ENCODE assay signal across 16 mouse cellular contexts in the genomic region with DNA sequence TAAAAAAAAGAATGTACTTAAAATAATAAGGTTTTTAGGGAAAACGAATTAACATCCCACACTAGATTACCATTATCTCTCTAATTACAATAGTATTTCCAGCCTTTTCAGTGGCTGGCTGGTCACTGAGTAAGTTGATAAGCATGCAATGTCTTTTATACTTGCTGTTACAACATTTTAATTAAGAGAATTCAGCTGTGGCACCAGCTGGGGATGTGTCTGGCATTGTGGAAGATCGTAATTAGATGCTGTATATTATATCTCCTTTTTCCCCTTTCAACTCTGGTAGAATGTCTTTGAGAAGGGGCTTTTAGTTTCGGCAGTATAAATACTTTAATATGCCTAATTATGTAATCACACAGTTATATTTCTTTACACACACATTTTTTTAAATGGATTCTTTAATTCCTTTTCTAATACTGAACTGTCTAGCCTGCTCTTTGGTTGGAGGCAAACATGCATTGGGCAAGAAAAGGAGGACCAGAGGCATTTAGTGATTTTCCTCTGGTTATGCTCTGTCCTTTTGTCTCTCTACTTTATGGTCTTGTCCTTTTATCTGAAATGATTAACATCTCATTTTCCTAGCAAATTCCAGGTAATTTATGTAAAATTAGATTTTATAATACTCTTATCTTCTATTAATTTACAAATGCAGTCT.
DNase-seq lines count a peak whose midpoint lies in the region; ATAC-seq and TF ChIP-seq lines count a peak whose summit lies in the region.
"Had no signal": no experiment of that assay in that cellular context is flagged by ENCODE, and none has a peak within 500 bp of the region (broad histone marks: within the 10 kb centered on the region; RNA-seq: fewer than 3 reads in every experiment).

No protein-coding gene starts in this region.

- TF ChIP-seq CTCF in forebrain, postnatal 0 days (IDR thresholded peaks at IDR 0.05; ENCODE audit: low read depth), result no peak

- no peaks in the 10 kb centered on the region for H3K27me3 ChIP-seq in neural tube, embryonic 12.5 days (replicated peaks)
- H3K27me3 ChIP-seq in forebrain, postnatal 0 days (ENCODE audit: insufficient read depth, low read length), result no peaks in the 10 kb centered on the region
- H3K27me3 ChIP-seq in midbrain, embryonic 12.5 days, result no peaks in the 10 kb centered on the region
- H3K27me3 ChIP-seq: heart, embryonic 12.5 days; intestine, embryonic 15.5 days; limb, embryonic 13.5 days had no signal

- 42% methylated on average over 3 of the region's 3 CpGs for WGBS in neural tube, embryonic 12.5 days
- 19% methylated on average over 3 of the region's 3 CpGs for WGBS in forebrain, postnatal 0 days
- 37% methylated on average over 3 of the region's 3 CpGs for WGBS in midbrain, embryonic 12.5 days

- ATAC-seq in neural tube, embryonic 12.5 days (ENCODE audit: low FRiP score, low read depth), result peak; percentile 44
- ATAC-seq in forebrain, postnatal 0 days, result peak; percentile 79
- peak; percentile 58; the same call in 1 of the 2 replicates for ATAC-seq in midbrain, embryonic 12.5 days (ENCODE audit: low FRiP score, low read depth)
- ATAC-seq in CD4-positive, CD25-positive, alpha-beta regulatory T cell, adult 4 months, result no peak
- ATAC-seq: intestine, embryonic 15.5 days had no signal

- no peaks in the 10 kb centered on the region for H3K36me3 ChIP-seq in neural tube, embryonic 12.5 days
- H3K36me3 ChIP-seq in forebrain, postnatal 0 days (ENCODE audit: insufficient read depth), result no peaks in the 10 kb centered on the region
- no peaks in the 10 kb centered on the region for H3K36me3 ChIP-seq in midbrain, embryonic 12.5 days
- H3K36me3 ChIP-seq: intestine, embryonic 15.5 days; limb, embryonic 13.5 days had no signal

- H3K4me2 ChIP-seq in neural tube, embryonic 12.5 days (replicated peaks), result no peak overlapping the region
- no peak overlapping the region for H3K4me2 ChIP-seq in forebrain, postnatal 0 days (ENCODE audit: low read depth)
- H3K4me2 ChIP-seq in midbrain, embryonic 12.5 days (replicated peaks), result no peak overlapping the region
- H3K4me2 ChIP-seq: heart, embryonic 12.5 days; intestine, embryonic 15.5 days; limb, embryonic 13.5 days had no signal

- no peaks in the 10 kb centered on the region for H3K9me3 ChIP-seq in neural tube, embryonic 12.5 days
- no peaks in the 10 kb centered on the region for H3K9me3 ChIP-seq in forebrain, postnatal 0 days (ENCODE audit: low read length)
- no peaks in the 10 kb centered on the region for H3K9me3 ChIP-seq in midbrain, embryonic 12.5 days
- H3K9me3 ChIP-seq: heart, embryonic 12.5 days; intestine, embryonic 15.5 days; limb, embryonic 13.5 days had no signal

- no peak overlapping the region for H3K27ac ChIP-seq in neural tube, embryonic 12.5 days
- H3K27ac ChIP-seq in forebrain, postnatal 0 days (ENCODE audit: low read depth, low read length), result no peak overlapping the region
- H3K27ac ChIP-seq in midbrain, embryonic 12.5 days (replicated peaks), result peak overlapping the region; percentile 77
- H3K27ac ChIP-seq: intestine, embryonic 15.5 days; left cerebral cortex, adult 2 months; limb, embryonic 13.5 days; liver, embryonic 14.5 days had no signal

- no peak overlapping the region for H3K4me3 ChIP-seq in neural tube, embryonic 12.5 days
- no peak overlapping the region for H3K4me3 ChIP-seq in forebrain, postnatal 0 days (ENCODE audit: low read depth, low read length)
- no peak overlapping the region for H3K4me3 ChIP-seq in midbrain, embryonic 12.5 days
- H3K4me3 ChIP-seq: heart, embryonic 12.5 days; intestine, embryonic 15.5 days; left cerebral cortex, adult 2 months; limb, embryonic 13.5 days had no signal

- H3K9ac ChIP-seq in neural tube, embryonic 12.5 days, result no peak overlapping the region
- no peak overlapping the region for H3K9ac ChIP-seq in forebrain, postnatal 0 days
- no peak overlapping the region for H3K9ac ChIP-seq in midbrain, embryonic 12.5 days (replicated peaks)
- H3K9ac ChIP-seq: heart, embryonic 12.5 days; intestine, embryonic 15.5 days; limb, embryonic 13.5 days; liver, embryonic 14.5 days had no signal

- peaks cover 14% of the 10 kb centered on the region for H3K4me1 ChIP-seq in neural tube, embryonic 12.5 days
- H3K4me1 ChIP-seq in forebrain, postnatal 0 days (ENCODE audit: insufficient read depth), result 0 out of 2 replicates have a peak, but pooled peaks cover 5% of the 10 kb centered on the region
- peaks cover 38% of the 10 kb centered on the region for H3K4me1 ChIP-seq in midbrain, embryonic 12.5 days

- DNase-seq in neural tube, embryonic 10.5 days (ENCODE audit: extremely low spot score, low spot score), result no peak
- peak; percentile 38 for DNase-seq in forebrain, postnatal 0 days
- no peak for DNase-seq in lung, postnatal 10 days
- DNase-seq in retina, embryonic 14.5 days (ENCODE audit: low spot score), result no peak
- DNase-seq in kidney, postnatal 10 days, result no peak
- DNase-seq: B cell, adult 2 months; cerebellum, adult 9-11 months; right cerebral cortex, postnatal 14 days had no signal
